Mouse (Mus musculus): ENCODE data around the gene 4930595D18Rik. TPM values are rescaled to one million over a fixed set of nuclear protein-coding genes. Genes with fewer than 3 reads are reported as not detected.

Gene 4930595D18Rik
- polyA plus RNA-seq, 1 experiment from 2014 or later: not detected

GRCm38 (mm10) chr12:111152579-111152978 lies 31.7 kb downstream of the 4930595D18Rik start:
- H3K36me3 ChIP-seq: no peaks in the 10 kb centered on the region
- H3K27me3 ChIP-seq: no peaks in the 10 kb centered on the region
- WGBS: 85% methylated on average over 6 of the region's 6 CpGs
- H3K27ac ChIP-seq: no peak overlapping the region
- H3K4me2 ChIP-seq (replicated peaks): no peak overlapping the region
- no peak overlapping the region for H3K4me3 ChIP-seq
- peaks cover 4% of the 10 kb centered on the region; the same call in 1 of the 2 replicates for H3K9me3 ChIP-seq
- H3K4me1 ChIP-seq: 0 out of 2 replicates have a peak, but pooled peaks cover 4% of the 10 kb centered on the region
- H3K9ac ChIP-seq: no peak overlapping the region
- no peak for ATAC-seq (ENCODE audit: insufficient number of reproducible peaks, insufficient read depth, low FRiP score, low TSS enrichment)

- H3K27ac ChIP-seq: no peak overlapping the region
- WGBS: 83% methylated on average over 5 of the region's 5 CpGs
- H3K4me1 ChIP-seq: 0 out of 2 replicates have a peak, but pooled peaks cover 4% of the 10 kb centered on the region
- no peak for ATAC-seq (ENCODE audit: insufficient number of reproducible peaks, insufficient read depth, low FRiP score, low TSS enrichment)
- H3K4me2 ChIP-seq (replicated peaks): no peak overlapping the region
- H3K36me3 ChIP-seq: no peaks in the 10 kb centered on the region
- H3K27me3 ChIP-seq: no peaks in the 10 kb centered on the region
- H3K9ac ChIP-seq: no peak overlapping the region
- H3K4me3 ChIP-seq: no peak overlapping the region
- H3K9me3 ChIP-seq: peaks cover 4% of the 10 kb centered on the region; the same call in 1 of the 2 replicates
Measured at GRCm38 (mm10) chr12:111151422-111152156, 32.7 kb downstream of the 4930595D18Rik start.

GRCm38 (mm10) chr12:111150236-111150596 lies 34.1 kb downstream of the 4930595D18Rik start:
- 9% methylated on average over 6 of the region's 6 CpGs for WGBS
- Histone ChIP-seq H3K4me3 (no peak overlapping the region), H3K36me3 (no peaks in the 10 kb centered on the region), H3K27ac (no peak overlapping the region), H3K4me2 (replicated peaks) (no peak overlapping the region), H3K9me3 (peaks cover 2% of the 10 kb centered on the region; the same call in 1 of the 2 replicates), H3K27me3 (no peaks in the 10 kb centered on the region), H3K9ac (no peak overlapping the region), H3K4me1 (peaks cover 10% of the 10 kb centered on the region; the same call in 1 of the 2 replicates)
- ATAC-seq (ENCODE audit: insufficient number of reproducible peaks, insufficient read depth, low FRiP score, low TSS enrichment): no peak

- Histone ChIP-seq H3K36me3 (no peaks in the 10 kb centered on the region), H3K9ac (no peak overlapping the region), H3K27me3 (no peaks in the 10 kb centered on the region), H3K4me3 (no peak overlapping the region), H3K4me1 (peaks cover 16% of the 10 kb centered on the region; the same call in 1 of the 2 replicates), H3K4me2 (replicated peaks) (no peak overlapping the region), H3K27ac (no peak overlapping the region), H3K9me3 (no peaks in the 10 kb centered on the region)
- no peak for ATAC-seq (ENCODE audit: insufficient number of reproducible peaks, insufficient read depth, low FRiP score, low TSS enrichment)
- WGBS: 68% methylated on average over 17 of the region's 17 CpGs
Measured at GRCm38 (mm10) chr12:111149495-111150235, 34.6 kb downstream of the 4930595D18Rik start.

GRCm38 (mm10) chr12:111145269-111145668 lies 39.0 kb downstream of the 4930595D18Rik start:
- no peak overlapping the region for H3K4me2 ChIP-seq (replicated peaks)
- H3K9me3 ChIP-seq: no peaks in the 10 kb centered on the region
- no peak for ATAC-seq (ENCODE audit: insufficient number of reproducible peaks, insufficient read depth, low FRiP score, low TSS enrichment)
- H3K36me3 ChIP-seq: no peaks in the 10 kb centered on the region
- no peak overlapping the region for H3K4me3 ChIP-seq
- H3K27ac ChIP-seq: peak overlapping the region; percentile 43; the same call in 1 of the 2 replicates
- H3K4me1 ChIP-seq: peaks cover 20% of the 10 kb centered on the region; the same call in 1 of the 2 replicates
- WGBS: 33% methylated on average over 9 of the region's 9 CpGs
- H3K27me3 ChIP-seq: no peaks in the 10 kb centered on the region
- H3K9ac ChIP-seq: peak overlapping the region; percentile 10; the same call in 1 of the 2 replicates

GRCm38 (mm10) chr12:111144598-111144997 lies 39.7 kb downstream of the 4930595D18Rik start:
- Histone ChIP-seq H3K36me3 (no peaks in the 10 kb centered on the region), H3K9me3 (no peaks in the 10 kb centered on the region), H3K27me3 (no peaks in the 10 kb centered on the region), H3K4me1 (peaks cover 17% of the 10 kb centered on the region; the same call in 1 of the 2 replicates), H3K4me3 (no peak overlapping the region), H3K27ac (no peak overlapping the region), H3K9ac (no peak overlapping the region), H3K4me2 (replicated peaks) (no peak overlapping the region)
- 0 out of 2 replicates have a peak, but pooled peaks have one; percentile 29 for ATAC-seq (ENCODE audit: insufficient number of reproducible peaks, insufficient read depth, low FRiP score, low TSS enrichment)
- WGBS: 96% methylated on average over 2 of the region's 2 CpGs

GRCm38 (mm10) chr12:111143509-111144063 lies 40.7 kb downstream of the 4930595D18Rik start:
- Histone ChIP-seq H3K4me2 (replicated peaks) (no peak overlapping the region), H3K4me3 (no peak overlapping the region), H3K36me3 (no peaks in the 10 kb centered on the region), H3K27me3 (no peaks in the 10 kb centered on the region), H3K27ac (no peak overlapping the region), H3K9ac (no peak overlapping the region), H3K4me1 (peaks cover 17% of the 10 kb centered on the region; the same call in 1 of the 2 replicates), H3K9me3 (no peaks in the 10 kb centered on the region)
- WGBS: 64% methylated on average over 16 of the region's 16 CpGs
- ATAC-seq (ENCODE audit: insufficient number of reproducible peaks, insufficient read depth, low FRiP score, low TSS enrichment): 0 out of 2 replicates have a peak, but pooled peaks have one; percentile 11

- Histone ChIP-seq H3K9me3 (no peaks in the 10 kb centered on the region), H3K4me3 (no peak overlapping the region), H3K27me3 (no peaks in the 10 kb centered on the region), H3K36me3 (no peaks in the 10 kb centered on the region), H3K4me2 (replicated peaks) (no peak overlapping the region), H3K9ac (no peak overlapping the region), H3K27ac (no peak overlapping the region), H3K4me1 (peaks cover 17% of the 10 kb centered on the region; the same call in 1 of the 2 replicates)
- peak; percentile 12; the same call in 1 of the 2 replicates for ATAC-seq (ENCODE audit: insufficient number of reproducible peaks, insufficient read depth, low FRiP score, low TSS enrichment)
- 23% methylated on average over 12 of the region's 12 CpGs for WGBS
Measured at GRCm38 (mm10) chr12:111143005-111143508, 41.2 kb downstream of the 4930595D18Rik start.

GRCm38 (mm10) chr12:111137079-111137478 lies 47.2 kb downstream of the 4930595D18Rik start:
- Histone ChIP-seq H3K36me3 (no peaks in the 10 kb centered on the region), H3K4me2 (replicated peaks) (no peak overlapping the region), H3K9me3 (0 out of 2 replicates have a peak, but pooled peaks cover 5% of the 10 kb centered on the region), H3K27me3 (no peaks in the 10 kb centered on the region), H3K27ac (no peak overlapping the region), H3K9ac (no peak overlapping the region), H3K4me3 (no peak overlapping the region), H3K4me1 (no peaks in the 10 kb centered on the region)
- ATAC-seq (ENCODE audit: insufficient number of reproducible peaks, insufficient read depth, low FRiP score, low TSS enrichment): no peak
- 37% methylated on average over 2 of the region's 2 CpGs for WGBS

DNA sequence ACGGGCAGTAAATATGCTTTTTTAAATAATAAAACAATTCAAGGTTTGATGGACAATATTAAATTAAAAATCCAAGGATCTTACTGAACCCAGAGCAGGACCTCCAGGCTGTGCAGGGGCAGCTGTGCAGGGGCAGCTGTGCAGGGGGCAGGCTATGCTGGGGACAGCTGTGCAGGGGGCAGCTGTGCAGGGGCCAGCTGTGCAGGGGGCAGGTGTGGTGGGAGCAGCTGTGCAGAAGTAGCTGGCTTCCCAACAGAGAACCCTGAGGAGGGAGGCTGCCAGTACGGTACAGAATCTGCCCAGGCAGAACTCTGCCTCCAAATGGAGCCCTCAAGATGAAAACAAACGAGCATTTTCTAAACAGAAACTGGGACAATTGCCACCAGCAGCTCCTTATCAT lies 48.3 kb downstream of the 4930595D18Rik start:
- no peak overlapping the region for H3K27ac ChIP-seq
- 69% methylated on average over 3 of the region's 3 CpGs for WGBS
- H3K4me2 ChIP-seq (replicated peaks): no peak overlapping the region
- H3K4me3 ChIP-seq: no peak overlapping the region
- no peaks in the 10 kb centered on the region for H3K4me1 ChIP-seq
- no peak overlapping the region for H3K9ac ChIP-seq
- H3K9me3 ChIP-seq: 0 out of 2 replicates have a peak, but pooled peaks cover 5% of the 10 kb centered on the region
- ATAC-seq (ENCODE audit: insufficient number of reproducible peaks, insufficient read depth, low FRiP score, low TSS enrichment): no peak
- no peaks in the 10 kb centered on the region for H3K36me3 ChIP-seq
- no peaks in the 10 kb centered on the region for H3K27me3 ChIP-seq
